Mouse (Mus musculus) spleen, adult 12 weeks (tissue): ENCODE results near the gene Asprv1.

Source experiments
- DNase-seq: peaks from one replicate; pipeline ENCODE4 v3.0.0; 2022; ENCODE audit warnings: low spot score

The Asprv1 gene

GRCm38 (mm10) chr6:86627946-86628345 lies at the start of gene Asprv1:
Asprv1 (plus strand) TSS chr6:86628164.
- DNase-seq: no peak

GRCm38 (mm10) chr6:86578396-86578795 lies 49.6 kb upstream of the Asprv1 start:
- no peak for DNase-seq

- no peak for DNase-seq
These were observed 48.7 kb upstream of the Asprv1 start for GRCm38 (mm10) chr6:86579066-86579784.

- DNase-seq: no peak
These were observed 48.0 kb upstream of the Asprv1 start for GRCm38 (mm10) chr6:86579926-86580325.

GRCm38 (mm10) chr6:86583141-86583540 lies 44.8 kb upstream of the Asprv1 start:
- no peak for DNase-seq

- DNase-seq: no peak
These were observed 44.3 kb upstream of the Asprv1 start for GRCm38 (mm10) chr6:86583601-86584215.

GRCm38 (mm10) chr6:86584296-86585015 lies 43.5 kb upstream of the Asprv1 start:
- DNase-seq: no peak

GRCm38 (mm10) chr6:86585070-86585600 lies 42.8 kb upstream of the Asprv1 start:
- DNase-seq: peak; percentile 17

- no peak for DNase-seq
These were observed 41.9 kb upstream of the Asprv1 start for GRCm38 (mm10) chr6:86586070-86586469.

- DNase-seq: no peak
These were observed 39.5 kb upstream of the Asprv1 start for GRCm38 (mm10) chr6:86588429-86588828.

- no peak for DNase-seq
These were observed 34.6 kb upstream of the Asprv1 start for GRCm38 (mm10) chr6:86593146-86593897.

- DNase-seq: no peak
These were observed 33.3 kb upstream of the Asprv1 start for GRCm38 (mm10) chr6:86594636-86595035.

GRCm38 (mm10) chr6:86595865-86596440 lies 32.0 kb upstream of the Asprv1 start:
- no peak for DNase-seq

- DNase-seq: no peak
These were observed 29.2 kb upstream of the Asprv1 start for GRCm38 (mm10) chr6:86598742-86599193.

- peak; percentile 83 for DNase-seq
These were observed 28.8 kb upstream of the Asprv1 start for GRCm38 (mm10) chr6:86599197-86599596.

- peak; percentile 79 for DNase-seq
These were observed 28.0 kb upstream of the Asprv1 start for GRCm38 (mm10) chr6:86599951-86600414.

- no peak for DNase-seq
These were observed 22.7 kb upstream of the Asprv1 start for GRCm38 (mm10) chr6:86605260-86605659.

- no peak for DNase-seq
These were observed 21.7 kb upstream of the Asprv1 start for GRCm38 (mm10) chr6:86606289-86606688.

- peak; percentile 10 for DNase-seq
These were observed 20.5 kb upstream of the Asprv1 start for GRCm38 (mm10) chr6:86607471-86607870.

- no peak for DNase-seq
These were observed 18.7 kb upstream of the Asprv1 start for GRCm38 (mm10) chr6:86609235-86609634.

- no peak for DNase-seq
These were observed 17.2 kb upstream of the Asprv1 start for GRCm38 (mm10) chr6:86610714-86611113.
